12 mouse cellular contexts compared by ENCODE assay signal in genomic region chr19:24197338-24197737, GRCm38 (mm10).
"Had no signal": no experiment of that assay in that cellular context is flagged by ENCODE, and none has a peak within 500 bp of the region (broad histone marks: within the 10 kb centered on the region; RNA-seq: fewer than 3 reads in every experiment).

No protein-coding gene starts in this region.

- H3K9ac ChIP-seq: liver, postnatal 0 days; lung, embryonic 14.5 days; midbrain, embryonic 13.5 days; midbrain, embryonic 15.5 days; neural tube, embryonic 12.5 days had no signal

- ATAC-seq: liver, postnatal 0 days; midbrain, embryonic 13.5 days; midbrain, embryonic 15.5 days had no signal

- H3K27ac ChIP-seq: midbrain, embryonic 13.5 days; midbrain, embryonic 15.5 days; neural tube, embryonic 12.5 days had no signal

- H3K4me2 ChIP-seq: lung, embryonic 14.5 days; midbrain, embryonic 11.5 days; midbrain, embryonic 13.5 days; midbrain, embryonic 15.5 days; neural tube, embryonic 12.5 days had no signal

- DNase-seq: liver, postnatal 0 days; lung, embryonic 14.5 days; lung, postnatal 10 days; lung, postnatal 4 days; right cerebral cortex, postnatal 14 days; thymus, adult 18-20 months; thymus, postnatal 14 days; thymus, postnatal 36 days had no signal

- H3K4me1 ChIP-seq: midbrain, embryonic 13.5 days; midbrain, embryonic 15.5 days; neural tube, embryonic 12.5 days had no signal

- H3K36me3 ChIP-seq: midbrain, embryonic 13.5 days; midbrain, embryonic 15.5 days; neural tube, embryonic 12.5 days had no signal

- H3K4me3 ChIP-seq: midbrain, embryonic 13.5 days; midbrain, embryonic 15.5 days; neural tube, embryonic 12.5 days had no signal

- H3K9me3 ChIP-seq: midbrain, embryonic 13.5 days; midbrain, embryonic 15.5 days had no signal

- H3K27me3 ChIP-seq: midbrain, embryonic 13.5 days; midbrain, embryonic 15.5 days; neural tube, embryonic 12.5 days had no signal
